Mouse (Mus musculus): Measurements from ENCODE around the gene Gm21977.
"Not testable (repeated sequence)": the region's sequence is repeated elsewhere in the genome, so short reads cannot be mapped to it uniquely, and the experiment has no call there.

Gm21977 gene

GRCm38 (mm10) chr14:42853377-42853776 lies at the start of gene Gm21977:
Gene Gm21977, minus strand, starts transcription at chr14:42853477.
- not testable (repeated sequence) for DNase-seq

Data from cerebellum, adult 9-11 months (tissue).